Mouse (Mus musculus) E14TG2a.4 (cell line): ENCODE data around the gene Lrrc3b.

Experiments used
- CTCF ChIP-seq: conservative IDR thresholded peaks from 2 replicates; pipeline ENCODE4 v1.5.1; 2014; ENCODE audit warnings: low read length
- NANOG ChIP-seq: IDR thresholded peaks from 2 replicates; pipeline ENCODE4 v1.6.1; 2014; ENCODE audit warnings: borderline replicate concordance, low read length, mixed read lengths
- POU5F1 ChIP-seq: IDR thresholded peaks from 2 replicates; pipeline ENCODE4 v1.6.1; 2014; ENCODE audit warnings: low read length, borderline replicate concordance

- TF ChIP-seq CTCF (no peak), POU5F1 (no peak), NANOG (no peak)
Observed at GRCm38 (mm10) chr14:15437501-15437941, 1.3 kb downstream of the Lrrc3b start.
